Mouse (Mus musculus) kidney, adult 2 months (tissue): Measurements from ENCODE around the gene Cblc.

Source experiments
- CTCF ChIP-seq: fragments of 200-500 bp; conservative IDR thresholded peaks from 2 replicates; pipeline ENCODE4 v1.5.1; 2011; ENCODE audit warnings: low read depth, mild to moderate bottlenecking, control low read depth, low read length, moderate library complexity, mixed read lengths; ENCODE audit not compliant: insufficient read depth, insufficient read length
- POLR2A ChIP-seq: fragments of 200-500 bp; IDR thresholded peaks from one replicate; pipeline ENCODE4 v1.6.1; 2011; ENCODE audit warnings: low read depth, low read length, control low read depth

DNA sequence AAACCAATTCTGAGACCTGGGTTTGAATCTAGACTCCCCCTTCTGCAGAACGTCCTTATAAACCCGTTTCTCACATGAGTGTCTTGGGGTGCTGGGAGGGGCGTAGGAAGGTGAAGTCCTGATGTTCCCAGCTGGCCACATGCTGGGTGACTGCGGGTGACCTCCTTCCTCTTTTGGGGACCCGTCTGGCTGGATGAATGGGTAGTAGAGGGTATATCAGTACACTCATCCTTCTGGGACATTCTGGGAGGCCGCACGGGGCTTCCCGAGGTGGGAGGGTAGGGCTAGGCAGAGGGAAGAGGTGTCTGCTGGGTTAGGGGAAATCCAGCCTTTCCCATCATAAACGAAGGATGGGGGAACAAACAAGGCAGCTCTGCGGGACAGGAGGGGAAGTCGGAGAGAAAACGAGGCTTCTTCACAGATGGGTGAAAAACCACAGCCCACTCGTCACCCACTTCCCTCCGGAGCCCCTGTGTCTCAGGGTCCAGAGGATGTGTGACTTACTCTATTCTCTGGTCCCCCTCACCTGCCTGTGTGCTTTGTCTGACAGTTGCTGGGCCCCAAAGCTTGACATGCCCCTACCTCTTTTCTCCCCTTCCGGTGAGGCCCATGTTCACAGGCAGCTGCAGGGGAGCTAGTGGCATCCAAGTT lies 48.0 kb upstream of the Cblc start:
- TF ChIP-seq CTCF (no peak), POLR2A (no peak)
